Mouse (Mus musculus): ENCODE measurements around the gene Abca13. TPM values are rescaled to one million over a fixed set of nuclear protein-coding genes. Genes with fewer than 3 reads are reported as not detected.

The Abca13 gene
- polyA plus RNA-seq, 1 experiment from 2014 or later, result 0.01 TPM

GRCm38 (mm10) chr11:9601096-9601495, 409.4 kb downstream of the Abca13 start:
- POLR2A ChIA-PET, result no interaction called here

GRCm38 (mm10) chr11:9602137-9602536, 410.4 kb downstream of the Abca13 start:
- ATAC-seq (no peak), DNase-seq (ENCODE audit: low read depth, low spot score) (no peak)
- no peak for TF ChIP-seq CTCF (IDR thresholded peaks at IDR 0.05)
- H3K27me3 ChIP-seq, result no peaks in the 10 kb centered on the region
- ChIA-PET POLR2A (no interaction called here), CTCF (interaction anchor here (0.8 kb wide), 1 partner anchor 10 kb away, joined by 4 read pairs; no protein-coding TSS in a partner anchor)
- in situ Hi-C loops (cut with MboI; ENCODE audit: low pct_unique_long_range_greater_than_20kb), result no loop called here

More at GRCm38 (mm10) chr11:9601096-9601495, 409.4 kb downstream of the Abca13 start:
- in situ Hi-C loops (cut with MboI; ENCODE audit: low pct_unique_long_range_greater_than_20kb), result no loop called here
- H3K27me3 ChIP-seq, result no peaks in the 10 kb centered on the region
- CTCF ChIA-PET, result no interaction called here
- no peak for ATAC-seq
- no peak for TF ChIP-seq CTCF (IDR thresholded peaks at IDR 0.05)
- no peak for DNase-seq (ENCODE audit: low read depth, low spot score)

- DNase-seq (ENCODE audit: low read depth, low spot score), result no peak
- in situ Hi-C loops (cut with MboI; ENCODE audit: low pct_unique_long_range_greater_than_20kb), result no loop called here
- no peaks in the 10 kb centered on the region for H3K27me3 ChIP-seq
- ChIA-PET POLR2A (no interaction called here), CTCF (no interaction called here)
- no peak for ATAC-seq
- TF ChIP-seq CTCF (IDR thresholded peaks at IDR 0.05), result no peak
Measured at GRCm38 (mm10) chr11:9608249-9608648, 416.5 kb downstream of the Abca13 start.

GRCm38 (mm10) chr11:9609075-9609474, 417.3 kb downstream of the Abca13 start:
- DNase-seq (ENCODE audit: low read depth, low spot score) (no peak), ATAC-seq (no peak)
- no peaks in the 10 kb centered on the region for H3K27me3 ChIP-seq
- CTCF ChIA-PET, result no interaction called here
- POLR2A ChIA-PET, result no interaction called here
- in situ Hi-C loops (cut with MboI; ENCODE audit: low pct_unique_long_range_greater_than_20kb), result no loop called here
- no peak for TF ChIP-seq CTCF (IDR thresholded peaks at IDR 0.05)

GRCm38 (mm10) chr11:9616133-9616532, 424.4 kb downstream of the Abca13 start:
- ATAC-seq (no peak), DNase-seq (ENCODE audit: low read depth, low spot score) (no peak)
- ChIA-PET CTCF (no interaction called here), POLR2A (no interaction called here)
- H3K27me3 ChIP-seq, result no peaks in the 10 kb centered on the region
- no peak for TF ChIP-seq CTCF (IDR thresholded peaks at IDR 0.05)
- in situ Hi-C loops (cut with MboI; ENCODE audit: low pct_unique_long_range_greater_than_20kb), result no loop called here

GRCm38 (mm10) chr11:9616665-9617064, 424.9 kb downstream of the Abca13 start:
- in situ Hi-C loops (cut with MboI; ENCODE audit: low pct_unique_long_range_greater_than_20kb), result no loop called here
- no peaks in the 10 kb centered on the region for H3K27me3 ChIP-seq
- DNase-seq (ENCODE audit: low read depth, low spot score) (no peak), ATAC-seq (no peak)
- TF ChIP-seq CTCF (IDR thresholded peaks at IDR 0.05), result no peak
- ChIA-PET CTCF (no interaction called here), POLR2A (no interaction called here)

- TF ChIP-seq CTCF (IDR thresholded peaks at IDR 0.05), result no peak
- DNase-seq (ENCODE audit: low read depth, low spot score), result no peak
- in situ Hi-C loops (cut with MboI; ENCODE audit: low pct_unique_long_range_greater_than_20kb), result no loop called here
- peaks cover 8% of the 10 kb centered on the region for H3K27me3 ChIP-seq
- ChIA-PET CTCF (no interaction called here), POLR2A (no interaction called here)
- ATAC-seq, result no peak
Measured at GRCm38 (mm10) chr11:9619986-9620385, 428.2 kb downstream of the Abca13 start.

GRCm38 (mm10) chr11:9622888-9623287, 431.1 kb downstream of the Abca13 start:
- peaks cover 8% of the 10 kb centered on the region for H3K27me3 ChIP-seq
- no peak for ATAC-seq
- ChIA-PET POLR2A (no interaction called here), CTCF (no interaction called here)
- no peak for DNase-seq (ENCODE audit: low read depth, low spot score)
- in situ Hi-C loops (cut with MboI; ENCODE audit: low pct_unique_long_range_greater_than_20kb), result no loop called here
- no peak for TF ChIP-seq CTCF (IDR thresholded peaks at IDR 0.05)

- TF ChIP-seq CTCF (IDR thresholded peaks at IDR 0.05), result no peak
- ChIA-PET POLR2A (no interaction called here), CTCF (no interaction called here)
- DNase-seq (ENCODE audit: low read depth, low spot score) (no peak), ATAC-seq (no peak)
- peaks cover 8% of the 10 kb centered on the region for H3K27me3 ChIP-seq
- in situ Hi-C loops (cut with MboI; ENCODE audit: low pct_unique_long_range_greater_than_20kb), result no loop called here
Measured at GRCm38 (mm10) chr11:9624753-9625152, 433.0 kb downstream of the Abca13 start.

- ATAC-seq (no peak), DNase-seq (ENCODE audit: low read depth, low spot score) (no peak)
- TF ChIP-seq CTCF (IDR thresholded peaks at IDR 0.05), result no peak
- peaks cover 8% of the 10 kb centered on the region for H3K27me3 ChIP-seq
- ChIA-PET POLR2A (no interaction called here), CTCF (no interaction called here)
- in situ Hi-C loops (cut with MboI; ENCODE audit: low pct_unique_long_range_greater_than_20kb), result no loop called here
Measured at GRCm38 (mm10) chr11:9625812-9626211, 434.1 kb downstream of the Abca13 start.

- H3K27me3 ChIP-seq, result no peaks in the 10 kb centered on the region
- no peak for TF ChIP-seq CTCF (IDR thresholded peaks at IDR 0.05)
- in situ Hi-C loops (cut with MboI; ENCODE audit: low pct_unique_long_range_greater_than_20kb), result no loop called here
- ChIA-PET POLR2A (no interaction called here), CTCF (no interaction called here)
- DNase-seq (ENCODE audit: low read depth, low spot score), result no peak
- no peak for ATAC-seq
Measured at GRCm38 (mm10) chr11:9647272-9647671, 455.5 kb downstream of the Abca13 start.

GRCm38 (mm10) chr11:9647991-9648390, 456.2 kb downstream of the Abca13 start:
- POLR2A ChIA-PET, result no interaction called here
- no peak for ATAC-seq
- DNase-seq (ENCODE audit: low read depth, low spot score), result no peak

More at GRCm38 (mm10) chr11:9647991-9648390, 456.2 kb downstream of the Abca13 start:
- CTCF ChIA-PET, result no interaction called here
- H3K27me3 ChIP-seq, result no peaks in the 10 kb centered on the region
- in situ Hi-C loops (cut with MboI; ENCODE audit: low pct_unique_long_range_greater_than_20kb), result no loop called here
- TF ChIP-seq CTCF (IDR thresholded peaks at IDR 0.05), result peak; percentile 36
